Mouse (Mus musculus) lung, embryonic 16.5 days (tissue): Measurements from ENCODE around the gene Ccdc9b. TPM values are rescaled to one million over a fixed set of nuclear protein-coding genes. Genes with fewer than 3 reads are reported as not detected.
A peak's percentile ranks its signal among the peaks of the same experiment; 100 is the strongest.

Source experiments
- ATAC-seq: fragments of 200-750 bp; cut with Nextera tagmentation; 2 replicates; pipeline ENCODE4 v1.8.0; 2017; ENCODE audit warnings: low read depth, mild to moderate bottlenecking, moderate library complexity
- H3K27ac ChIP-seq: fragments of 300-500 bp; sonication (generic); 2 replicates; pipeline ENCODE4 v1.5.1; 2014; ENCODE audit warnings: mild to moderate bottlenecking, control low read depth, low read length
- H3K27me3 ChIP-seq: fragments of 300-500 bp; sonication (generic); 2 replicates; pipeline ENCODE4 v1.6.1; 2014; ENCODE audit warnings: low read depth, low read length, mixed read lengths; ENCODE audit not compliant: control insufficient read depth, insufficient read depth
- H3K36me3 ChIP-seq: fragments of 300-500 bp; sonication (generic); 2 replicates; pipeline ENCODE4 v1.6.1; 2014; ENCODE audit warnings: low read length; ENCODE audit not compliant: control insufficient read depth, insufficient read depth
- H3K4me1 ChIP-seq: fragments of 300-500 bp; sonication (generic); replicated peaks from 2 replicates; pipeline ENCODE4 v1.6.1; 2014; ENCODE audit warnings: low read length, mixed read lengths; ENCODE audit not compliant: control insufficient read depth, insufficient read depth
- H3K4me2 ChIP-seq: fragments of 300-500 bp; sonication (generic); 2 replicates; pipeline ENCODE4 v1.6.1; 2014; ENCODE audit warnings: low read depth, low read length, control low read depth
- H3K4me3 ChIP-seq: fragments of 300-500 bp; sonication (generic); 2 replicates; pipeline ENCODE4 v1.5.1; 2014; ENCODE audit warnings: mild to moderate bottlenecking, low read length, control low read depth
- H3K9ac ChIP-seq: fragments of 300-500 bp; sonication (generic); 2 replicates; pipeline ENCODE4 v1.6.1; 2014; ENCODE audit warnings: low read length, control low read depth
- H3K9me3 ChIP-seq: fragments of 300-500 bp; sonication (generic); 2 replicates; pipeline ENCODE4 v1.6.1; 2016; ENCODE audit warnings: low read length; ENCODE audit not compliant: control insufficient read depth
- WGBS: fragments of 180-500 bp; shearing (Covaris S2); extraction: QIAGEN DNeasy Blood & Tissue Kit; methylation state at CpG from one replicate; pipeline ENCODE4 v1.1.7; 2014; 5-methylcytosine and 5-hydroxymethylcytosine counted together
- polyA plus RNA-seq: library from polyadenylated mRNA; unstranded; fragments of >200 nt; fragmentation: Nextera tagmentation; extraction: Ambion mirVana; gene quantifications from 2 replicates; pipeline ENCODE4 v1.2.1, GENCODE M21; 2015

Ccdc9b gene
- polyA plus RNA-seq, 1 experiment from 2014 or later, result 1.3 TPM

DNA sequence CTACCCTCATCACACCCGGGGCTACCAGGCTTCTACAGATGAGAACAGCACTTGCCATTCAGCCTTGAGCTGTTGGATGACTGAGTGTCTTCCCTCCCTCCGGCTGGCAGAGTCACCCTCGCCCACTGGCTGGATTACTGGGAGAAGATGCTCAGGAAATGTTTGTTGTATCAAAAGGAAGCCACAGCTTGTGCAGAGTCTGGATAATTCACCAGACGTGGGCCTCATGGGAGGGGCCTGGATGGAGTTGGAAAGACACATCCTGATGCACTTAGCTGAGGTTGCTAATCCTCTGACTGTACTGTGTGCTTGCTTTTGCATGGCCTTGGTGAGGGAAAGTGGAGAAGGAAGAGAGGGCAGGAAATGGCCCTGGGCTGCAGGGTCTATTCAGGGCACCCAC, 6.4 kb downstream of the Ccdc9b start:
- Histone ChIP-seq H3K9ac (no peak overlapping the region), H3K9me3 (no peaks in the 10 kb centered on the region), H3K4me3 (no peak overlapping the region), H3K27me3 (no peaks in the 10 kb centered on the region), H3K4me2 (no peak overlapping the region), H3K4me1 (peaks cover 12% of the 10 kb centered on the region), H3K27ac (no peak overlapping the region), H3K36me3 (no peaks in the 10 kb centered on the region)
- ATAC-seq, result no peak
- 70% methylated on average over 4 of the region's 4 CpGs for WGBS

DNA sequence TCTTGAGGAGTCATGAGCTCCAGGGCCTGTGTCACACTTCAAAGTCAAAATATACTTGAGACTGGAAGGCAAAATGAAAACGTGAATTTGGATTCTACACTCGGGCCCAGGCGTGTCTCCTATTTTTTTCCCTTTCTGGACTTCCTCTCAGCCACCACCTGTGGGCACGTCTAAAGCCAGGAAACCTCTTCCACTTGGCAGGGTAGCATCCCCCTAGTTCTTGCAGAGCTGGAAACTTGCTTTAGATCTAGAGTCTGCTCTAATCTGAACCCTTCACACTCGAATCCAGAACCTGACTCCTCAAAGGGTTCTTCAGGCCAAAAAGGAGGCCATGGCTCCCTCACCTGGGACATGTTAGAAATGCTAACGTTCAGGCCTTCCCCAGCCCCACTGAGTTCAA, 7.1 kb downstream of the Ccdc9b start:
- no peak overlapping the region for H3K27ac ChIP-seq
- 73% methylated on average over 6 of the region's 6 CpGs for WGBS

GRCm38 (mm10) chr2:118754143-118754542, 8.3 kb downstream of the Ccdc9b start:
- Histone ChIP-seq H3K27me3 (no peaks in the 10 kb centered on the region), H3K4me2 (no peak overlapping the region), H3K9me3 (no peaks in the 10 kb centered on the region), H3K9ac (no peak overlapping the region), H3K27ac (no peak overlapping the region), H3K36me3 (no peaks in the 10 kb centered on the region), H3K4me3 (no peak overlapping the region), H3K4me1 (peaks cover 13% of the 10 kb centered on the region; the same call in 1 of the 2 replicates)
- 79% methylated on average over 5 of the region's 5 CpGs for WGBS
- no peak for ATAC-seq

More for the DNA sequence above, 7.1 kb downstream of the Ccdc9b start:
- no peaks in the 10 kb centered on the region for H3K27me3 ChIP-seq
- no peak overlapping the region for H3K4me3 ChIP-seq
- H3K9ac ChIP-seq, result no peak overlapping the region
- no peak overlapping the region for H3K4me2 ChIP-seq
- H3K9me3 ChIP-seq, result no peaks in the 10 kb centered on the region
- H3K36me3 ChIP-seq, result no peaks in the 10 kb centered on the region
- no peak for ATAC-seq
- peaks cover 9% of the 10 kb centered on the region for H3K4me1 ChIP-seq

GRCm38 (mm10) chr2:118752792-118753108, 9.7 kb downstream of the Ccdc9b start:
- H3K4me1 ChIP-seq, result peaks cover 17% of the 10 kb centered on the region
- 54% methylated on average over 3 of the region's 4 CpGs for WGBS

DNA sequence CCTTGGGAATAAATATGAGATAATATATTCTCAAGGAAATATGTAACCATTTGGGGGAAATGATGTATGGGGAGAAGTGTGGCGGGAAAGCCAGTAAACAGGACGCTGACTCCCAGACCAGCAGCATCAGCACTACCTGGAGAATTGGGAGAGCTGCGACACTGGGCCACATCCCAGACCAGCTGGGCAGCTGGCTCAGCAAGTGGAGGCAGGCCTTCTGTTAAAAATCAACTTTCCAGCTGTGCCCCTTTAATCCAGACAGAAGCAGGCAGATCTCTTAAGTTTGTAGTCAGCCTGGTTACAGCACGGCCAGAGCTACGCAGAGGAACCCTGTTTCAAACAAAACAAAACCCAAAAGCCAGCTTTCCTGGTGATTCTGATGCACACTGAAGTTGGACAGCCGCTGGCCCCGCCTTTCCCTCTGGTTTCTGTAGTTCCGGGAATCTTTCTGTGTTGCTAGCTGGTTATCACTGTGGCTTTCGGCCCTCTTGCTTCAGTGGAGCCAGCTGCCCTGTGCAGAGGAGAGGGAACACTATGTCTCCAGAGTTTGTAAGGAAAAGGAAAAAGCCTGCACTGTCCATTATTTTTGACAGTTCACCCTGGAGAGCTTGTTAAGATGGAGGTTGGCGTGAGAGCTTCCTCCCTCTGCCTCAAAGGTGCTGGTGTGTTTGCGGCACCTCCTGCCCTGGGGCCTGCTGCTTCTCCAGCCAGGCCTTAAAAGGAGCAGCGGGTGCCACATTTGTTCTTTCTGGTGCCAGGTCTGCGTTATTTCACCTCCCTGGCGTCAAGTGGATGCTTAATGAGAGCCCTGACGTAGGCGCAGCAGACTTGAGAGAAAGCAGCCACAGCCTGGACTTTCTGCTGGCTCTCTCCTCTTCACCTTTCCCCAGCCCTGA, 10.3 kb downstream of the Ccdc9b start:
- ATAC-seq, result no peak
- Histone ChIP-seq H3K4me3 (no peak overlapping the region), H3K9me3 (no peaks in the 10 kb centered on the region), H3K27me3 (no peaks in the 10 kb centered on the region), H3K9ac (no peak overlapping the region), H3K27ac (no peak overlapping the region), H3K4me2 (no peak overlapping the region), H3K4me1 (peaks cover 23% of the 10 kb centered on the region), H3K36me3 (no peaks in the 10 kb centered on the region)
- 62% methylated on average over 16 of the region's 16 CpGs for WGBS

More at GRCm38 (mm10) chr2:118752792-118753108, 9.7 kb downstream of the Ccdc9b start:
- no peaks in the 10 kb centered on the region for H3K36me3 ChIP-seq
- H3K27ac ChIP-seq, result no peak overlapping the region
- H3K4me2 ChIP-seq, result no peak overlapping the region
- no peak overlapping the region for H3K9ac ChIP-seq
- H3K9me3 ChIP-seq, result no peaks in the 10 kb centered on the region
- H3K27me3 ChIP-seq, result no peaks in the 10 kb centered on the region
- no peak for ATAC-seq
- no peak overlapping the region for H3K4me3 ChIP-seq

- H3K27me3 ChIP-seq, result no peaks in the 10 kb centered on the region
- no peak overlapping the region for H3K27ac ChIP-seq
- H3K9ac ChIP-seq, result no peak overlapping the region
- H3K4me1 ChIP-seq, result peaks cover 26% of the 10 kb centered on the region
- WGBS, result 70% methylated on average over 8 of the region's 8 CpGs
- no peak overlapping the region for H3K4me2 ChIP-seq
- no peaks in the 10 kb centered on the region for H3K9me3 ChIP-seq
- no peak for ATAC-seq
- no peak overlapping the region for H3K4me3 ChIP-seq
- no peaks in the 10 kb centered on the region for H3K36me3 ChIP-seq
These were observed 12.0 kb downstream of the Ccdc9b start for GRCm38 (mm10) chr2:118750476-118750875.

GRCm38 (mm10) chr2:118749341-118749884, 13.0 kb downstream of the Ccdc9b start:
- WGBS, result 51% methylated on average over 10 of the region's 10 CpGs
- H3K9me3 ChIP-seq, result no peaks in the 10 kb centered on the region
- H3K4me1 ChIP-seq, result peaks cover 34% of the 10 kb centered on the region
- no peak for ATAC-seq
- no peak overlapping the region for H3K27ac ChIP-seq
- peaks cover 5% of the 10 kb centered on the region for H3K27me3 ChIP-seq
- no peaks in the 10 kb centered on the region for H3K36me3 ChIP-seq
- H3K4me3 ChIP-seq, result no peak overlapping the region
- no peak overlapping the region for H3K4me2 ChIP-seq
- no peak overlapping the region for H3K9ac ChIP-seq

- Histone ChIP-seq H3K9ac (peak overlapping the region; percentile 25), H3K36me3 (no peaks in the 10 kb centered on the region), H3K4me2 (peak overlapping the region; percentile 77), H3K9me3 (no peaks in the 10 kb centered on the region), H3K4me1 (peaks cover 31% of the 10 kb centered on the region), H3K4me3 (peak overlapping the region; percentile 82), H3K27me3 (peaks cover 6% of the 10 kb centered on the region), H3K27ac (peak overlapping the region; percentile 32; the same call in 1 of the 2 replicates)
- 17% methylated on average over 10 of the region's 10 CpGs for WGBS
- ATAC-seq, result no peak
These were observed 15.0 kb downstream of the Ccdc9b start for GRCm38 (mm10) chr2:118747301-118747960.
